Mouse (Mus musculus) urinary bladder, adult 2 months (tissue): ENCODE results near the gene Arhgap28. TPM values are rescaled to one million over a fixed set of nuclear protein-coding genes. Genes with fewer than 3 reads are reported as not detected.

Experiments
- DNase-seq: peaks from one replicate; pipeline ENCODE4 v3.0.0; 2022; ENCODE audit warnings: low spot score
- polyA plus RNA-seq: library from polyadenylated mRNA; depleted of rRNA; stranded (reverse); fragments of >200 nt; gene quantifications from 2 replicates; pipeline ENCODE4 v1.2.3, GENCODE M21; 2012; rRNA removed

Arhgap28 gene
- 9.3 and 9.7 TPM in 2 replicates for polyA plus RNA-seq

DNA sequence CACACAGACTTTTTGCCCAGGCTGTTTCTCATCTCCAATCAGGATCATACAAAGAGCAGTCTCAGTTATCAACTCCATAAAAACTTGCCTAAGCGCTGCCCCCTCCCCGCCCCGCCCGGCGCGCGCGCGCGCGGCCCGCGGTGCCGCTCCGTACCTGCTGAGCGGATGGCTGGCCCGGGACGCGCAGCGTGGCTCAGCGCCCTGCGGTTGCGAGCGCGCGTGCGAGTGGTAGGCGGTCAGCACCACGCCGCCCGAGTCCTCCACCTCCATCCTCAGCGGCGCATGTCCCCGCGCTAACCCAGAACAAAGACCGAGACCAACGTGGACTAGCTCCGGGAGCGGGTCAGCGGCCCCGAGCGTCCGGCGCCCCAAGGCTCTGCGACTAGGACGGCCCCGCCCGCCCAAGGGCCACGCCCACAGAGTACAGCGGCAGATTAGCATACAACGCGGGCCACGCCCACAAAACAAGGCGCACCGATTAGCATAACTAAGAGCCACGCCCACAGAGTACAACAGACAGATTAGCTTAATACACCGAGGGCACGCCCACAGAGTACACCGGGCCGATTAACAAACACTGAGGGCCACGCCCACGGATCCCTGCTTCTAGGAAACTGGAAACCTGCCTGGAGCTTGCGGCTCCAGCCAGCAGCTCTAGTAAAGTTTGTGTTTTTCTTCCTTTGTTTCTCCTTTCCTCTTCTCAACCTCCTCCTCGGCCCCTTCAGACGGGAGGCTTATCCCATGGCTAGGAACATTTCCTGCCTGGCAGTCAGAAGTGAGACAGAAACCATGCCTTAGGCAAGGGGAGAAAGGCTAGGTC, at the start of gene Arhgap28:
Gene Arhgap28 (minus strand): TSS at position 380 of the 820 bp plus-strand sequence.
- DNase-seq, result peak; percentile 76

DNA sequence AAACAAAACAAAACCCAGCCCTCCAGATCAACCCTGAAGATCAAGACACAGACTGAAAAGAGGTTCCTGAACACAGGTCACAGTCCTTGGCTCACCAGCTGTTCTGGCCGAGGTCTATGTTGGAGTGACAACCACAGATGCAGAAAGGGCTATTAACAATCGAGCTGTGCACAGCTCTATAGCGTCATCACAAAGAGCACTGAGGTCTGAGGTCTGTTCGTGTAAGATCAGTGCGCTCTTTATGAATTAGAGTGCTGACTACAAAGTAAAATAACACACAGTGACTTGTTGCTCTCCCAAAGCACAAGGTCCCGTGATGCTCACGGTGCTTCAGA, 42.4 kb upstream of the Arhgap28 start:
- no peak for DNase-seq

DNA sequence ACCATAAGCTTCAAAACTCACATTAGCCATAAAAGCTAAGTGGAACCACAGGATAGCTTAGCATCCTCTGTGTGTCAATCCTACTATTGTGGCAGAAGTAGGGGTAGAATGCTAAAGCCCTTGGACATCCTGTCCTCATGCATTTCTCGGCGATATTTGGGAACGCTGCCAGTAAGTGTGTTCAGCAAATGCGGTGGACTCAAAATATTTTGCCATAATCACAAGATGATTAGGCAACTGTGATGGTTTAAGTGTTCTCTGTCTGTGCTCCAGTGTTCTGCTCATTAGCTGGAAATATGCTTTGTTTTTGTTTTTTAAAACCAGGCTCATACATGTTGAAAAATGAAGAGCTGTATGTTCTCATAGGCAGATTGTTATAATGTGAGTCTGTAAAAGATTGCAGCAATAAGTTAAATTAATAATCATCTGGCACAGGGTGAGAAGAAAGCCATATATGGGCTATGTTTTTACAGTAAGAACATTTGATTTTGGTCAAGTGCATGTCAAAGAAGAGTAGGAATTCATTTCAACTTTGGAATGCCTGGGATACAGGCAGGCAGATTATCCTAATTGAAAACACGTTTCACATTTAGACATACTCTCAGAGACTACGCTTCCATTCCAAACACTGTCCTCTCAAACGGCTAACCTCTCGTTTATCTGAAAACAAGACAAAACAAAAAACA, 41.9 kb upstream of the Arhgap28 start:
- no peak for DNase-seq

DNA sequence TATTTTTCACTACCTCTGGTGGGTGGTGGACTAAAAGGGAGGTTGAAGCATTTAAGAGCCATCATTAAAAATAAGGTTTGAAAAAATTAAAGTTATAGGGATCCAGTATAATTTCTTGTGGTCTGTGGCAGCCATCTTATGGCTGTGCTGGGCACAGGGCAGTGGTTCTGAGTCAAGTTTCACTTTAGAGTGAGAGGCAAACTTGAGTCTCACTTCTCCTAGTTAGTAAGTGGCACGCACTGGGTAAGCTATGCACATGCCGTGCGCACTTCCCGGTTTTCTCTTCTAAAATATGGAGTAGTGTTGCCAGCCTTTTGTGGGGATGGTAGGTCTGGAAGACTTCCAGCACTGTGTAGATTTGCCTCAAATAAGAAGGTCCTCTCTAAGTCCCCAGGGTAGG, 38.5 kb upstream of the Arhgap28 start:
- no peak for DNase-seq

DNA sequence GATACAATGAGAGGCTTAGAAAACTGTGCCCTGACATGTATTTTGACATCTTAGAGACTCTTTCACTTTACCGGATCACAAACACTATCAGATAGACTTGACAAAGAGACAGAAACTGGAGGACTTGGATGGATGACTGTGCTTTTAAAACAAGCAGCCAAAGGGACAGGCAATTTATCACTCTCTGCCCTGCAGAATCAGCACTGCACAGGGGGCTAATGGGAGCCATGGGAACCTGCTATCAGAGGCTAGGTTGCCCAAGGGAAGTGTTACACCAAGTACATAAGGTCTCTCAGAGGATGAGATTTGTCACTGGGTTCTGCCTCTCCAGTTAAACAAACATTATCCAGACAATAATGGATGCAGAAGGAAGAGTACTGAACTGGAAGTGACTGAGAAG, 33.1 kb upstream of the Arhgap28 start:
- DNase-seq, result no peak

DNA sequence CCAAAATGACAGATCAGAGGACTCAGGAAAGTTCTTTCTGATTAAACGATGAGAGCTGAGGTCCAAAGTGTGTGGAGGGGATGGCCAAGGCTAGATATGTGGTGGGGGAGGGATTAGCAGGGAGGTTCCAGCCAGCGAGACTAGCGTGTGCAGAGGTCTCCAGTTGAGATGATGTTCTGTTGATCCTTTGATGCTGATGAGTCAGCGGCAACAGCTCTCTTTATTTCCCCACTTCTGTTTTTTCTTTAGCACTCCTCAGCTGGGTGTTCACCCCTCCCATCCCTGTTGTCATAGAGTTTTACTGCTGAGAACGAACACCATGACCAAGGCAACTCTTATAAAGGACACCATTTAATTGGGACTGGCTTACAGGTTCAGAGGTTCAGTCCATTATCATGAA, 25.6 kb upstream of the Arhgap28 start:
- DNase-seq, result no peak

DNA sequence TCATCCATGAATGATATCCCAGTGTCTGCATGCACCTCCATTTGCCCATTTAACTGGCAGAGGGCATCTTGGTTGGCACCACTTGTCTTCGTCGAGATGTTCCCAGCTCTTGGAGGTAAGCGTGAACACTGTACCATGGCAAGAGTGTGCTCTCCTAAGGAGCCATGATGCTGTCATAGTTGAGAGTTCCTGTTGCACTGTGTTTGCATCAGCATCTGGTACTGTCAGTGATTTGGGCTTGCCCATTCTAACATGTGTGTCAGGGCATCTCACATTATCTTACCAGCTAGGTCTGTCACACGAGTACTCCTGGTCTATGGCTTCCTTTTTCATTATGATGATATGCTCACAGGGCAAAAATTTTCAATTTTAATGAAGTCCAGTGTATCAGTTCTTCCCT, 24.6 kb upstream of the Arhgap28 start:
- no peak for DNase-seq

DNA sequence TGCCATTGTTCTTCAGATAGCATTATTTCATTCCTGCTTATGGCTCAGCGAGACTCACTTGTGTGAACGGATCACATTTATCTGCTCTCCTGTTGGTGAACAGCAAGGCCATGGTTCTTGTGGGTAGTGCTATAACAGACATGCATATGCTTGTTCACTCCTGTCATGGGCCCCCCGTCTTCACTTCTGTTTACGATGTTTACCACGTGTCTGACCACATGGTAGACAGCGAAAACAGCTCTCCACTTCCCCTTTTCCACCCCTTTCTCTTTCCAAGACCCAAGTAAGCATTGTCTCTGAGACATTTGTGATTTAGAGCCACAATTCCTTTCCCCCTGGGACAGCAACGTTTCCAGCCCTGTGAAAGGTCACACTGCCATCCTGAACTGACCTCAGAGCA, 20.4 kb upstream of the Arhgap28 start:
- DNase-seq, result no peak

DNA sequence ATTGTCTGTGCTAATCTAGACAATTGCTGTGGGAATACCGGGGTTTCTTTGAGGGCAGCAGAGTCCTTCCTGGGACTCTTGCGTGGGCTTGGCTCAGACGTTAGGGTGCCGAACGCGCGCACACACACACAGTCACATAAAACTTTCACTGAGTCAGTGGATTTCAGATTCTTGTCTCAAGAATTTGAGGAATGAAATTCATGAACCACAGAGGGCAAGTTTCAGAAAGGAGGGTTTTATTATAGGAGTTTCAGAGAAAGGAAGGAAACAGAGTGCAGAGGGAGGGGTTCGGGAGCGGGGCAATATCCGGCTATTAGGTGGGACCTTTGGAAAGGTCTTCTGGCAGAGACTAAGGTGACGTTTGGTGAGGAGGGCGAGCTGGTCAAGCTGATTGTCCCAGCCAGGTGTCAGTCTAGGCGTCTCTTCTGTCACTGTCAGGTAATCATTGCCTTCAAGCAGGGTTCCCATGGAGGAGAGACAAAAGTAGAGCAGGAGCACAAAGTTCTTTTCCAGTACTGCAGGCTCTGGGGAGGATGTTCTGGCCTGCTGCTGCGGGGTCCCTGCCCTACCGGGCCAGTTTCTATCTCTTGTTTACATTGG, 15.6 kb upstream of the Arhgap28 start:
- DNase-seq, result no peak

DNA sequence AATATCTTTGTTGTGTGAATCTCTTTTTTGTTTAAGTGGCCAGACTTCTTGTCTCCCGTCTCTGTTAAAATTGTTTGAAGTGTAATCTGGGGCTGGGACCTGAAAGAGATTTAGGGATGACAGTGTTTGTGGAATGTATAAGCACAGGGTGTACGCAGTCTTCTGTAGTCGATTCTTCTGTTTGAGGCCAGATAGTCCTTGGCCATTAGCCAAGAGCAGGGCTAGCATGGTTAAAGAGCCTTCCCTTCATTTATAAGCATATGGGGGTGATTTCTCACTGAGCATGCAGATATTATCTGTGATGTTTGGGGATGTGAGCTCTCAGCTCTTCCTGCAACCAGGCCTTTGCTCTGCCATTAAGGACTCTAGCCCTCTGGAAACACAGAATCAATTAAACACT, 13.2 kb upstream of the Arhgap28 start:
- DNase-seq, result no peak

DNA sequence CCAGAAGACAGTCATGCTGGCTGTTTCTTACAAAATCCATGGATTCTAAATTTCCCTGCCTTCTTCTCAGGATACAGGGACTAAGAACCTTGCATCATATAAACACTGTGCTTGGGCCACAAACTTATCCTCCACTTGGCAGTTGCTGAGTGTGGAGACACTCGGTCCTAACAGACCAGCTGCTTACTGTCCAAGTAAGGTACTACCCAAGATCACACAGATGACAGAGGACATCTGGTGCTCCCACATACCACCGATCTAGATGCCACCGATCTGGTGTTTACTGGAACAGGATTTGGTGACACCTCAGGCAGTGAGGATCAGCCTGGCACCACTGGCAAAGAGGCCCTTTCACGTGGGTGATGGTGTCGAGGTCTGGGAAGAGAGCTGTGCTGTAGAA, 7.7 kb upstream of the Arhgap28 start:
- DNase-seq, result no peak

DNA sequence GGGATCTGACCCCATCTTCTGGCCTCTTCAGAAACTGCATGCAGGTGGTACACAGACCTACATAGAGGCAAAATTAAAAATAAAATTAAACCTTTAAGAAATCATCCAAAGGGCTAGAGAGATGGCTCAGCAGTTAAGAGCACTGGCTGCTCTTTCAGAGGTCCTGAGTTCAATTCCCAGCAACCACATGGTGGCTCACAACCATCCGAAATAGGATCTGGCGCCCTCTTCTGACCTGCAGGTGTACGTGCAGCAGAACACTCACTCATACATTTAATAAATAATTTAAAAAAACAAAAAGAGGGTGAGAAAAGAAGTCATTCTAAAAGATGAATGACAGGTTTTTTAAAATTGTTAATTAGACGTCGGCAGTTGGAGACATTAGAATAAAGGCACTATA, 6.1 kb upstream of the Arhgap28 start:
- DNase-seq, result no peak

DNA sequence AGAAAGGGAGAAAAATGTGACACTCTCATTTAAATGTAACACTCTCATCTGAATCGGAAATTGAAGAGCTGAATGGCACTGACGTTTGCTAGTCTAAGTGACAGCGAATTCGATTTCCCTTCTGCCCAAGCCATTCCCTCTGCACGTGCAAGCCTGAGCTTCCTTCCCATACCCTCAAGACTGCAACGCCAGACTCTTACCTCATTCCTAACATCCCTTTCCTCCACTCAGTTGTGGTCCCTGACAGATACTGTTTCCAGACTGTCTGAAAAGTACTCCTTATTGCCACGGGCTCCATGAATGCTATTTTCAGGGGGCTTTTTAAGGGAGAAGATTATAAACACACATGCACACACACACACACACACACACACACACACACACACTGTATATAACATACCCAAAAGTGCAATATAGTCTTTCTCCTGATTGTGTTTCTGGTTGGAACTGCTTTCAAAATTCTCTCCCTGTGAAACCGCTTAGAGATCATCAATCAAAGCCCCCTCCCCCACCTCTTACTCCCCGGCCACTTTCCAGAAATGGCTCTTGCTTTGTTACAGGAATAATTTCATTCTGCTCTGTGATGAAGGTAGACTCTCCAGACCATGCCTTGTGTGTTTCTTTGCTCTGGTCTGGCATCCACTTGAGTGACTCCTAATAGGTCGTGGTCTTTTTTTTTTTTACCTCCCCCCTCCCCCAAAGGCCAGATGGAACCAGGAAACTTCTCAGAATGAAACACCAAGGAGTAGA, 836 bp upstream of the Arhgap28 start:
- DNase-seq, result no peak

DNA sequence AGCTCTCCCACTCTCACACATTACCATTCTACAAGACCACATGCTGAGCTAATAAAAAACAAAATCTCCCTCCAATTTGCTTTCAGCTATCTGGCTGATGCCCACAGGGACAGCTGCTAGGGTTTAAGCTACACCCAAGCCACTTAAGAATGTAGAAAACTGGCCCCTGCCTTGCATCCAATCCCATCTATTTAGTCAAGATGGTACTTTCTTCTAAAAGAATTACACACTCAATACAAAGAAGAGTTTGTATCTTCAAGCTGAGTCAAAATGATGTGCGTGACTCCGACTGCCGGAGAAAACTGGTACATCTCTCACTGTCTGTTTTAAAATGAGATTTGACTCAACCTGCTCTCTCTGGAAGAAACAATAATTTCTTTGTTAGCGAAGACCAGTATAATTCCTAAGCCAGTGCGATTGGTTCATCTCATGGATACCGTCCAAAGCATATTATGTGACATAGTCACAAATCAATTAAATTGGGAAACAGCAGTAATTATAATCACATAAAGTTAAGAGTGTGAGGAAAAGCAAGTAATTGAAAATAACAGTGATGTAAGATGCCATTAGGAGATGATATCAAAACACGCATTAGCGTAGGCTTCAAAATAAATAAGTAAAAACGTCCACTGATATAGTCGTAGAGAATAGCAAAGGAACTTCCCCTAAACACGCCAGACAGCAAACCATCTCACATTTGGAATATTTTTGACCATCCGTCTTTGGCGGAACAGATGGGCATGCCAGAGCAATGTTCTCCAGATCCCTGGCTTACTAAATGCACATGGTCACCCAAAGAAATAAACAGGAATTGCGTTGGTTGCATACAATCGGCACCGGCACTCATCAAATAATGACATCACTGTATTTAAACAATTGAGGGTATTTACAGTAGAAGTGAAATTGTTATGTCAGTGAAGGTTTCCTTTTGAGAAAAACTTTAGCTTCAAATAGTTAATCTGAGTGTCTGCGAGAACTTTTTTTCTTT, 1.0 kb downstream of the Arhgap28 start:
- no peak for DNase-seq

DNA sequence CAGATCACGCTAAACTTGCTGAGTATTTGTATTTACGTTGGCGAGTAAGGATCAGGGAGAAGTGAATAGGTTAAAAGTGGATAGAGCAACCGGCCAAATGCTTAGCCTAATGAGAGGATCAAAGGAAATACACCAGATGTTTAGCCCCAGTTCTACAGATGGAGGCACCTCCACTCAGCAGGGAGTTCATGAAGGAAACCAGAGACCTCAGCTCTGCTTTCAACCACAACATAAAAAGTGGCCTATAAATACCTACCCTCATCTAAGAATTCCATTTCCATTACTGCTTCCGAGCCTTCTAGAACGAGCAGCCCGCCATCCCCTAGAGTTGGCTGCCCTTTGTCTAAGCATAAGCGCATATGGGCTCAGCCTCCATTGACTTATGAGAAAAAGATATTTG, 4.1 kb downstream of the Arhgap28 start:
- no peak for DNase-seq

DNA sequence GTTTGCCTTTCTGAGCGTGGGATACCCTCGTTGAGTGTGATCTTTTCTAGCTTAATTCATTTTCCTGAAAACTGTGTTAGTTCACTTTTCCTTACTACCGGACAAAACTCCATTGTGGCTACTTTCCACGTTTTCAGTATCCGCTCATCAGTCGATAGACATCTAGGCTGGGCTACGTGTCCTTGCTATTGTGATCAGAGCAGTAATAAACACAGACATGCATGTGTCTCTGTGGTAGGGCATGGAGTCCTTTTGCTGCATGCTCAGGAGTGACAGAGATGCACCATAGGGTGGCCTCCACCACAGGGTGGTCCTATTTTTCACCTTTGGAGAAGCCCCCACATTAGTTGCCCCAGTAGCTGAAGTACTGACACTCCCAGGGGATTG, 7.2 kb downstream of the Arhgap28 start:
- no peak for DNase-seq

DNA sequence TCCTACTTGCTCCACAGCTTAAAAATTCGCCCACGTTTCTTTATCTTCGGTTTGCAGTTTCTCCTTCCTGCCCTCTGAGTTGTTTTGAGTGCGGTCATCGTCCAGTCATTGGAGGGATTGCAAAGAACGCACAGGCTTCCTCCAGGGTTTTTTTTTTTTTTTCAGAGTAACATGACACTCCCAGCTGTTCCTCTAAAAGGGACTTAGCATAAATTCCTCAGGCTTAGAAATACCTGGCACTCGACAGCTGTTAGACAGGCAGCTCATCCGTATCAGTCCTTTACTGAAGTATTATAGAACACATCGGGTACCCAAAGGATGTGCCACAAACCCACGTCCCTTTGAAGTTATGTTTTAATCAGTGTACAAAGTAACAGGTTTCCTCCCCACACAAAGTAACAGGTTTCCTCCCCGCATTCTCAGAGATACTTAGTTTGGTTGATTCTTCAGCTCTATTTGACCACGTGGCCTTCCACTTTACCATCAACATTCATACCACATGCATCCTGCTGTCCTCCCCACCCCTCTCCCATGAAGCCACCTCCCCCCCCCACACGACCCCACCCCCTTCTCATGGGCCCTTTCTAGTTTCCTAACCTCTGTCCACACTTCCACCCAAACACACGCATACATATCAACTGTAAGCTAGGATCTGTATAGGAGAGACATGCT, 7.7 kb downstream of the Arhgap28 start:
- no peak for DNase-seq

DNA sequence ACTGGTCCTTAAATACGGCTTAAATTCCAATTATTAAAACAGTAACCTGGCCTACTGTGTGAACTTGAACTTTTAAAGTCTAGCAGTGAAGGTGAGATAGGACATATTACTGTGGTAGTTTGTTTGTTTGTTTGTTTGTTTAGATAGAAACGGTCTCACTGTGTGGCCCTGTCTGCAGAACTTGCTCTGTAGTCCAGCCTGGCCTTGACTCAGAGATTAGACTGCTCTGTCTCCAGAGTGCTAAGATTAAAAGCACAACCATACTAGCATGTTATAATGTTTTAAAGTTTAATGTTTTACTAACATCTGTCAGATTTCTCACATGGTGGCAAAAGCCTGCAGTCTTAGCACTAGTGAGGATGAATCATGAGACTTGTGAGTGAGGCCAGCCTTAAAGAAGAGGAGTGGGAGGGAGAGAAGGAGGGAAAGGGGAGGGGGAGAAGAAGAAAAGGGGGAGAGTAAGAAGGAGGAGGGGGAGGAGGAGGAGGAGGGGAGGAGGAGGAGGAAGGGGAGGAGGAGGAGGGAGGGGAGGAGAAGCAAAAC, 8.6 kb downstream of the Arhgap28 start:
- DNase-seq, result no peak

DNA sequence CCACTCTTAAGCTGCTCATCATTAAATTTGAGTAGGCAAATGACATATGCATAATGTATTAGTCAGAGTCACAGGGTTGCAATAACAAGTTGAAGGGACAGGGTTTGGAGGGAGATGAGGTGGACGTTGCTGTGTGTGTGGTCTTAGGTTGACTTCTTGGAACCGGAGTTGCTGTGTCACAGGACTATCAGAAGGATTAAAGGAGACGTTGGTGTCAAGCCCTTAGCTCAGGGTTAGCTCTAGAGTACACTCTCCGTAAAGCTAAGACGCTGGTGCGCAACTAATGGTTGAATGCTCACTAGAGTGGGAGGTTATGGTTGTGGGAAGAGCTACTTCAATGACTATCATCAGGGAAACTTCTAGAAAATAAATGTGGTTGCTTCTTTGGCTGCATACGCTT, 9.1 kb downstream of the Arhgap28 start:
- DNase-seq, result no peak

DNA sequence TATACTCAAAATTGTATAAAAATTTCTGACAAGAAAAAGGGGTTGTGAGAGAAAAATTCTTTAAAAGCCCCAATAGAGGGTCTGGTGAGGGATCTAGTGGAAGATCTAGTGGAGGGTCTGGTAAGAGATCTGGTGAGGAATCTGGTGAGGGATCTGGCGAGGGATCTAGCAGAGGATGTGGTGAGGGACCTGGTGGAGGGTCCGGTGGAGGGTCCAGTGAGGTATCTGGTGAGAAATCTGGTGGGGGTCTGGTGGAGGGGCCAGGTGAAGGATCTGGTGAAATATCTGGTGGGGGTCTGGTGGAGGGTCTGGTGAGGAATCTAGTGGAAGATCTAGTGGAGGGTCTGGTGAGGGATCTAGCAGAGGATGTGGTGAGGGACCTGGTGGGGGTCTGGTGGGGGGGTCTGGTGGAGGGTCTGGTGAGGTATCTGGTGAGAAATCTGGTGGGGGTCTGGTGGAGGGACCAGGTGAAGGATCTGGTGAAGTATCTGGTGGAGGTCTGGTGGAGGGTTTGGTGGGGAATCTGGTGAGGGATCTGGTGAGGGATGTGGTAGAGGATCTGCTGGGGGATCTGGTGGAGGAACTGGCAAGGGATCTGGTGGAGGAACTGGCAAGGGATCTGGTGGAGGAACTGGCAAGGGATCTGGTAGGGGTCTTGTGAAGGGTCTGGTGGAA, 10.4 kb downstream of the Arhgap28 start:
- DNase-seq, result no peak
